Mouse (Mus musculus): ENCODE measurements around the gene Abhd11. TPM values are rescaled to one million over a fixed set of nuclear protein-coding genes. Genes with fewer than 3 reads are reported as not detected.

Abhd11 gene
- total and polyA plus RNA-seq, 2 experiments from 2014 or later, result 56.8 to 85.3 TPM

GRCm38 (mm10) chr5:134989741-134990140 lies 19.2 kb upstream of the Abhd11 start:
- H3K9me3 ChIP-seq (ENCODE audit: low read length), result no peaks in the 10 kb centered on the region
- 69% methylated on average over 6 of the region's 6 CpGs for WGBS
- H3K4me3 ChIP-seq (ENCODE audit: low read depth, low read length), result no peak overlapping the region
- no peak overlapping the region for H3K4me2 ChIP-seq (ENCODE audit: low read depth, low read length, poor library complexity, severe bottlenecking)
- H3K4me1 ChIP-seq (ENCODE audit: insufficient read depth, low read length), result peaks cover 4% of the 10 kb centered on the region; the same call in 1 of the 2 replicates
- TF ChIP-seq CTCF (IDR thresholded peaks at IDR 0.05), result no peak
- H3K9ac ChIP-seq (replicated peaks; ENCODE audit: low read length, poor library complexity, severe bottlenecking), result no peak overlapping the region
- no peaks in the 10 kb centered on the region for H3K36me3 ChIP-seq (ENCODE audit: insufficient read depth, low read length)
- H3K27ac ChIP-seq (ENCODE audit: low read depth, low read length), result no peak overlapping the region
- H3K27me3 ChIP-seq (ENCODE audit: insufficient read depth, low read length), result peaks cover 37% of the 10 kb centered on the region
- no peak for DNase-seq (ENCODE audit: low spot score)
- ATAC-seq (ENCODE audit: low FRiP score), result no peak

- Histone ChIP-seq H3K9ac (replicated peaks; ENCODE audit: low read length, poor library complexity, severe bottlenecking) (no peak overlapping the region), H3K4me3 (ENCODE audit: low read depth, low read length) (no peak overlapping the region), H3K4me2 (ENCODE audit: low read depth, low read length, poor library complexity, severe bottlenecking) (no peak overlapping the region), H3K27ac (ENCODE audit: low read depth, low read length) (no peak overlapping the region), H3K27me3 (ENCODE audit: insufficient read depth, low read length) (peaks cover 9% of the 10 kb centered on the region; the same call in 1 of the 2 replicates), H3K4me1 (ENCODE audit: insufficient read depth, low read length) (no peaks in the 10 kb centered on the region), H3K9me3 (ENCODE audit: low read length) (no peaks in the 10 kb centered on the region), H3K36me3 (ENCODE audit: insufficient read depth, low read length) (no peaks in the 10 kb centered on the region)
- DNase-seq (ENCODE audit: low spot score) (no peak), ATAC-seq (ENCODE audit: low FRiP score) (no peak)
- TF ChIP-seq CTCF (IDR thresholded peaks at IDR 0.05), result no peak
- 87% methylated on average over 5 of the region's 5 CpGs for WGBS
These were observed 16.4 kb upstream of the Abhd11 start for GRCm38 (mm10) chr5:134992566-134992965.

- Histone ChIP-seq H3K4me3 (ENCODE audit: low read depth, low read length) (no peak overlapping the region), H3K4me1 (ENCODE audit: insufficient read depth, low read length) (peaks cover 6% of the 10 kb centered on the region; the same call in 1 of the 2 replicates), H3K9me3 (ENCODE audit: low read length) (no peaks in the 10 kb centered on the region), H3K27me3 (ENCODE audit: insufficient read depth, low read length) (no peaks in the 10 kb centered on the region), H3K27ac (ENCODE audit: low read depth, low read length) (no peak overlapping the region), H3K36me3 (ENCODE audit: insufficient read depth, low read length) (no peaks in the 10 kb centered on the region), H3K9ac (replicated peaks; ENCODE audit: low read length, poor library complexity, severe bottlenecking) (no peak overlapping the region), H3K4me2 (ENCODE audit: low read depth, low read length, poor library complexity, severe bottlenecking) (no peak overlapping the region)
- TF ChIP-seq CTCF (IDR thresholded peaks at IDR 0.05), result no peak
- WGBS, result 81% methylated on average over 6 of the region's 6 CpGs
- DNase-seq (ENCODE audit: low spot score), result no peak
- no peak for ATAC-seq (ENCODE audit: low FRiP score)
These were observed 10.6 kb upstream of the Abhd11 start for GRCm38 (mm10) chr5:134998359-134998758.

GRCm38 (mm10) chr5:134999797-135000196 lies 9.2 kb upstream of the Abhd11 start:
- ATAC-seq (ENCODE audit: low FRiP score) (no peak), DNase-seq (ENCODE audit: low spot score) (no peak)
- Histone ChIP-seq H3K9ac (replicated peaks; ENCODE audit: low read length, poor library complexity, severe bottlenecking) (no peak overlapping the region), H3K9me3 (ENCODE audit: low read length) (no peaks in the 10 kb centered on the region), H3K36me3 (ENCODE audit: insufficient read depth, low read length) (no peaks in the 10 kb centered on the region), H3K4me3 (ENCODE audit: low read depth, low read length) (no peak overlapping the region), H3K4me1 (ENCODE audit: insufficient read depth, low read length) (peaks cover 6% of the 10 kb centered on the region; the same call in 1 of the 2 replicates), H3K27me3 (ENCODE audit: insufficient read depth, low read length) (no peaks in the 10 kb centered on the region), H3K4me2 (ENCODE audit: low read depth, low read length, poor library complexity, severe bottlenecking) (no peak overlapping the region), H3K27ac (ENCODE audit: low read depth, low read length) (no peak overlapping the region)
- 91% methylated on average over 4 of the region's 4 CpGs for WGBS
- TF ChIP-seq CTCF (IDR thresholded peaks at IDR 0.05), result no peak

GRCm38 (mm10) chr5:135000751-135001150 lies 8.2 kb upstream of the Abhd11 start:
- TF ChIP-seq CTCF (IDR thresholded peaks at IDR 0.05), result no peak
- H3K4me2 ChIP-seq (ENCODE audit: low read depth, low read length, poor library complexity, severe bottlenecking), result no peak overlapping the region
- no peak for DNase-seq (ENCODE audit: low spot score)

GRCm38 (mm10) chr5:135001309-135001708 lies 7.6 kb upstream of the Abhd11 start:
- DNase-seq (ENCODE audit: low spot score) (peak; percentile 60), ATAC-seq (ENCODE audit: low FRiP score) (peak; percentile 63)
- WGBS, result 0% methylated on average over 14 of the region's 14 CpGs
- H3K4me3 ChIP-seq (ENCODE audit: low read depth, low read length), result no peak overlapping the region
- H3K9ac ChIP-seq (replicated peaks; ENCODE audit: low read length, poor library complexity, severe bottlenecking), result no peak overlapping the region
- H3K4me1 ChIP-seq (ENCODE audit: insufficient read depth, low read length), result peaks cover 6% of the 10 kb centered on the region; the same call in 1 of the 2 replicates
- H3K9me3 ChIP-seq (ENCODE audit: low read length), result no peaks in the 10 kb centered on the region
- peak; percentile 72 for TF ChIP-seq CTCF (IDR thresholded peaks at IDR 0.05)
- H3K4me2 ChIP-seq (ENCODE audit: low read depth, low read length, poor library complexity, severe bottlenecking), result peak overlapping the region; percentile 26
- no peaks in the 10 kb centered on the region for H3K36me3 ChIP-seq (ENCODE audit: insufficient read depth, low read length)
- H3K27me3 ChIP-seq (ENCODE audit: insufficient read depth, low read length), result no peaks in the 10 kb centered on the region
- no peak overlapping the region for H3K27ac ChIP-seq (ENCODE audit: low read depth, low read length)

More at GRCm38 (mm10) chr5:135000751-135001150, 8.2 kb upstream of the Abhd11 start:
- H3K27ac ChIP-seq (ENCODE audit: low read depth, low read length), result no peak overlapping the region
- peaks cover 6% of the 10 kb centered on the region; the same call in 1 of the 2 replicates for H3K4me1 ChIP-seq (ENCODE audit: insufficient read depth, low read length)
- no peaks in the 10 kb centered on the region for H3K36me3 ChIP-seq (ENCODE audit: insufficient read depth, low read length)
- WGBS, result 43% methylated on average over 16 of the region's 16 CpGs
- H3K9ac ChIP-seq (replicated peaks; ENCODE audit: low read length, poor library complexity, severe bottlenecking), result no peak overlapping the region
- no peaks in the 10 kb centered on the region for H3K9me3 ChIP-seq (ENCODE audit: low read length)
- no peak overlapping the region for H3K4me3 ChIP-seq (ENCODE audit: low read depth, low read length)
- H3K27me3 ChIP-seq (ENCODE audit: insufficient read depth, low read length), result no peaks in the 10 kb centered on the region
- no peak for ATAC-seq (ENCODE audit: low FRiP score)

Measured in midbrain, postnatal 0 days (tissue).